Mouse (Mus musculus) heart, adult 2 months (tissue): ENCODE data around the gene Vwc2l. TPM values are rescaled to one million over a fixed set of nuclear protein-coding genes. Genes with fewer than 3 reads are reported as not detected.

Experiments
- DNase-seq, 2 experiments: peaks; one replicate each; pipeline ENCODE4 v3.0.0; 2021
- H3K27ac ChIP-seq: fragments of 200-600 bp; 2 replicates; pipeline ENCODE4 v1.8.1; 2022
- H3K27me3 ChIP-seq: fragments of 200-500 bp; 2 replicates; pipeline ENCODE4 v1.6.1; 2012; ENCODE audit warnings: mild to moderate bottlenecking, low read length, inconsistent platforms, mixed read lengths; ENCODE audit not compliant: control insufficient read depth, insufficient read depth
- H3K36me3 ChIP-seq: fragments of 200-500 bp; 2 replicates; pipeline ENCODE4 v1.6.1; 2012; ENCODE audit warnings: low read length, inconsistent platforms; ENCODE audit not compliant: control insufficient read depth, insufficient read depth
- H3K4me1 ChIP-seq: fragments of 200-500 bp; 2 replicates; pipeline ENCODE4 v1.6.1; 2011; ENCODE audit warnings: low read length; ENCODE audit not compliant: control insufficient read depth, insufficient read depth
- H3K4me3 ChIP-seq: fragments of 200-600 bp; 2 replicates; pipeline ENCODE4 v1.8.1; 2022
- H3K79me2 ChIP-seq: fragments of 200-500 bp; replicated peaks from 2 replicates; pipeline ENCODE4 v1.6.1; 2012; ENCODE audit warnings: mild to moderate bottlenecking, inconsistent platforms, low read length, moderate library complexity, mixed read lengths; ENCODE audit not compliant: control insufficient read depth, insufficient read depth
- H3K9ac ChIP-seq: fragments of 200-500 bp; 2 replicates; pipeline ENCODE4 v1.6.1; 2012; ENCODE audit warnings: low read depth, mild to moderate bottlenecking, control low read depth, inconsistent platforms, low read length, mixed read lengths
- CTCF ChIP-seq: fragments of 200-600 bp; IDR thresholded peaks from 2 replicates; pipeline ENCODE4 v1.8.1; 2022; ENCODE audit warnings: antibody characterized with exemption, mild to moderate bottlenecking, moderate library complexity
- EP300 ChIP-seq: fragments of 200-500 bp; IDR thresholded peaks from 2 replicates; pipeline ENCODE4 v1.6.1; 2011; ENCODE audit warnings: low read depth, low read length, control low read depth; ENCODE audit not compliant: insufficient read depth
- POLR2A ChIP-seq: fragments of 200-500 bp; IDR thresholded peaks from 2 replicates; pipeline ENCODE4 v1.6.1; 2011; ENCODE audit warnings: mild to moderate bottlenecking, low read depth, low read length, control low read depth; ENCODE audit not compliant: insufficient read depth
- WGBS: fragments of 180-500 bp; shearing (Covaris S2); methylation state at CpG from one replicate; pipeline ENCODE4 v1.1.7; 2018; 5-methylcytosine and 5-hydroxymethylcytosine counted together
- intact Hi-C: fragments of 180-260 bp; cut with DNase I; formaldehyde crosslinking; loops from one replicate; pipeline ENCODE4 v1.15.1; 2025
- polyA plus RNA-seq: library from polyadenylated mRNA; depleted of rRNA; stranded (reverse); fragments of >200 nt; gene quantifications from 2 replicates; pipeline ENCODE4 v1.2.3, GENCODE M21; 2012
- total RNA-seq, 2 experiments: library from RNA; stranded (reverse); gene quantifications; 2 replicates each; pipeline ENCODE4 v1.2.3; 2021

The Vwc2l gene
- total and polyA plus RNA-seq, 3 experiments, result not detected

DNA sequence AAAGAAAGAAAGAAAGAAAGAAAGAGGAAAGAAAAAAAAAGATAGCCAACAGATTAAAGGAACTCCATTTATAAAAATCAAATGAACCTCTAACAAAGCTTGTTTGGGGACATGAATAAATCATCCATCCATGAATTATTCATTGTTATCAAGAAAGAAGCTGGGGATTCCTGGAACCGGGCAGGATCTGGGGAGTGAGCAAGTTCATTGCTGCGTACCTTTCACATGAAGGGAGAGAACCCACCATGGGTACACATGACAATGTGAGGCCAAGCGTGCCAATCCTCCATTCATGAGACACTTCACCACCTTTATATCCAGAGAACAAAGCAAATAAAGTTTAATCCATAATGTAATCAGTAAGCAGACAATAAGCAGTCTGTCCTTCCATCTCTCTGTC lies 155.8 kb downstream of the Vwc2l start:
- H3K9ac ChIP-seq, result no peak overlapping the region
- DNase-seq, result no peak
- 83% methylated on average over 3 of the region's 3 CpGs for WGBS
- no peak overlapping the region for H3K27ac ChIP-seq
- intact Hi-C loops, result no loop called here
- no peak overlapping the region for H3K4me3 ChIP-seq
- no peaks in the 10 kb centered on the region for H3K79me2 ChIP-seq
- no peaks in the 10 kb centered on the region for H3K4me1 ChIP-seq
- no peaks in the 10 kb centered on the region for H3K36me3 ChIP-seq
- H3K27me3 ChIP-seq, result no peaks in the 10 kb centered on the region
- TF ChIP-seq POLR2A (no peak), CTCF (no peak), EP300 (no peak)

DNA sequence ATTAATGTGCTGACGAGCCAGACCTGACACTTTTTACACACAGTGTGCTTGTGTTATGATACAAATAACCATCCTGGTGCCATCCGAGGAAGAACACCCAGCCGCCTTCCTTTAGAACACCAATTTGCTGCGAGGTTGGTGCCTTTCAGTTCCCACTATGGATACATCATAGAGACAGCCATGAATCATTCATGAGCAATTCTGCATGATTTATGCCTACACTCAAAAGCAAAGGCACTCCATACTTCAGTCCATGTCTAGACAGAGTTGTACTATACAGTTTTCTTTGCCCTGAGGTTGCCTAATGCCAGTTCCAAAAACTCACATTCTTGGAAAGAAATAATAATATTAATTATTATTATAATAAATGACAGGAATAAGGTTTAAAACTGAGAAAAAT lies 158.6 kb downstream of the Vwc2l start:
- no peak overlapping the region for H3K4me3 ChIP-seq
- 76% methylated on average over 4 of the region's 4 CpGs for WGBS
- H3K9ac ChIP-seq, result no peak overlapping the region
- H3K79me2 ChIP-seq, result no peaks in the 10 kb centered on the region
- no peak overlapping the region for H3K27ac ChIP-seq
- H3K27me3 ChIP-seq, result no peaks in the 10 kb centered on the region
- TF ChIP-seq POLR2A, result no peak
- no peak for TF ChIP-seq CTCF
- TF ChIP-seq EP300, result no peak
- DNase-seq, result no peak
- intact Hi-C loops, result no loop called here
- H3K4me1 ChIP-seq, result no peaks in the 10 kb centered on the region
- H3K36me3 ChIP-seq, result no peaks in the 10 kb centered on the region

DNA sequence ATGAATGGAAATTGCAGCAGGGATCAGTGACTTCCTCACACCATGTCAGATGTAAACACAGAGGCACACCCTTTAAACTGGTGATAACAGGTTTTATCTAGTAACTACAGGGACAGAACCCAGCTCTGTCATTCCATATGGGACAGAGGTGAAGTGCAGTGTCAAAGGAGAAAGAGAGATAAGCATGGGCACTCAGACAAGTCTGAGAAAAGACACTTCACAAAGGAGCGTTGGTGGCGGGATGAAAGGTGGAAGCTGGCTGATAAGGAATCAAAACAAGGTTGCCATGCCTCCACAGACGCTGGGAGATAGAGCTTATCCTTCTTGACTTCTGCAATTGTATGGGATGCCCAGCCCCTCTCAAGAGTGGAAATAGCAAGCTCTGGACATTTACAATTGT lies 176.8 kb downstream of the Vwc2l start:
- H3K9ac ChIP-seq, result no peak overlapping the region
- no peaks in the 10 kb centered on the region for H3K36me3 ChIP-seq
- no peak overlapping the region for H3K27ac ChIP-seq
- TF ChIP-seq EP300 (no peak), CTCF (no peak), POLR2A (no peak)
- H3K4me3 ChIP-seq, result no peak overlapping the region
- intact Hi-C loops, result no loop called here
- H3K79me2 ChIP-seq, result no peaks in the 10 kb centered on the region
- DNase-seq, result no peak
- WGBS, result 4% methylated on average over 3 of the region's 3 CpGs
- H3K27me3 ChIP-seq, result no peaks in the 10 kb centered on the region
- no peaks in the 10 kb centered on the region for H3K4me1 ChIP-seq

DNA sequence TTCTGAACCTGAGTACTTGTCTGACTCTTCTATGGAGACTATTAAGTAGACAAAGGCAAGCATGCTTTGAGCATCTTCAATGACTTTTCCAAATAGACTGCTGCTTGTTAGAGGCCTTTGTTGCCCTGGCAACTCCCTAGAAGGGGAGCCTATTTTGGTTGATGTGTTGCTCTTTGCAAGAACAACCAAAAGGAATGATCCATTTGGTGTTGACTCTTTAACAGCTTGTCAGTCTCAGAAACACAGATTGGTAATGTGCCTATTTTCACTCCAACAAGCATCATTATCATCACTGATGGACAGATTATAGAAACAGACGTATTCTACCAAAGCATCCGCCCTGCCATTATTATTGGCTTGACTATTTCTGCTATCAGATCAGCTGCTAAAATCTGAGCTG lies 181.9 kb downstream of the Vwc2l start:
- Histone ChIP-seq H3K9ac (no peak overlapping the region), H3K36me3 (no peaks in the 10 kb centered on the region), H3K27me3 (no peaks in the 10 kb centered on the region), H3K27ac (no peak overlapping the region), H3K4me1 (no peaks in the 10 kb centered on the region), H3K79me2 (no peaks in the 10 kb centered on the region), H3K4me3 (no peak overlapping the region)
- TF ChIP-seq EP300 (no peak), CTCF (no peak), POLR2A (no peak)
- 82% methylated on average over 2 of the region's 2 CpGs for WGBS
- no peak for DNase-seq
- intact Hi-C loops, result no loop called here

DNA sequence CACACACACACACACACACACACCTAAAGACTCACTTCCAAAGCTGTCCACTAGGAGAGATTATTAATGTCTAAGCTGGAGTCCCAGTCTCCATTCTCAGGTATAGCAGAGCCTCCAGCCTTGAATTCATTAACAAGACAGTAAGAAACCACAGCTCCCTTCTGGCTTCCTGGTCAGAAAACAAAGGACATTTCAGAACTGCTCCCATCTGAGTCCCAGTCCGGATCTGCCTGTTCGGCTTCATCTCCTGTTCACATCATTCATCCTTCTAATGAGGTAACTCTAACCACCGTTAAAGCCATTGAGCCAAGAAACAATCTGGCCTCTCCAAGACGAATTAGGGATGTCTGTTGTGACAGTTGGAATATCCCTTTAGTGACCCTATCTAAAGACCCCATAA lies 185.7 kb downstream of the Vwc2l start:
- intact Hi-C loops, result no loop called here
- TF ChIP-seq EP300 (no peak), POLR2A (no peak)
- no peaks in the 10 kb centered on the region for H3K4me1 ChIP-seq
- H3K27ac ChIP-seq, result no peak overlapping the region
- no peaks in the 10 kb centered on the region for H3K36me3 ChIP-seq
- no peaks in the 10 kb centered on the region for H3K79me2 ChIP-seq
- WGBS, result 76% methylated on average over 4 of the region's 4 CpGs
- no peaks in the 10 kb centered on the region for H3K27me3 ChIP-seq
- DNase-seq, result no peak
- H3K9ac ChIP-seq, result no peak overlapping the region
- no peak overlapping the region for H3K4me3 ChIP-seq

DNA sequence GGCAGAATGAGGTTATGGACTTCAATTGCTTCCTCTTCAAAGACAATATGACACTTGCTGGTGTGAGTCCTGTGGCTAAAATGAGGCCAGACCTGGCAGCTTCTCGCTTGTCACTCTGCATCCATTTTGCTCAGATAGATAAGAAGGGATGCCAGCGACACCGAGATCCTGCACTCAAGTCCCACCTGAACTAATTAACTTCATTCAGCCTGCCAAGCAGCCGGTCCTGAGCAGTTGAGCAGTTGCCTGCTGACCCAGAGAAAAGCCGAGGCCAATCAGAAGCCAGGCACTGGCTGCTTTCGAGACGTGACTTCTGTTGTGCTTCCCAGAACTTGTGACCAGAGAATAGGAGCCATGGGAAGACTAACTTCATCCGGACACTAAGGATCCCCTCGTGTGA lies 187.6 kb downstream of the Vwc2l start:
- no peak for DNase-seq
- H3K4me3 ChIP-seq, result no peak overlapping the region
- intact Hi-C loops, result no loop called here
- no peaks in the 10 kb centered on the region for H3K36me3 ChIP-seq
- WGBS, result 59% methylated on average over 9 of the region's 9 CpGs
- H3K79me2 ChIP-seq, result no peaks in the 10 kb centered on the region
- no peak for TF ChIP-seq EP300
- no peak for TF ChIP-seq POLR2A
- TF ChIP-seq CTCF, result no peak
- no peaks in the 10 kb centered on the region for H3K27me3 ChIP-seq
- no peak overlapping the region for H3K9ac ChIP-seq
- no peak overlapping the region for H3K27ac ChIP-seq
- H3K4me1 ChIP-seq, result no peaks in the 10 kb centered on the region
